Mouse (Mus musculus) megakaryocyte progenitor cell, adult 5-6 weeks (primary cell): Measurements from ENCODE around the gene Agtr1b. TPM values are rescaled to one million over a fixed set of nuclear protein-coding genes. Genes with fewer than 3 reads are reported as not detected.

ENCODE experiments used
- ATAC-seq: replicated peaks from 2 replicates; pipeline ENCODE4 v1.8.0; 2016; ENCODE audit warnings: mild to moderate bottlenecking, moderate TSS enrichment, inconsistent platforms; ENCODE audit not compliant: poor library complexity
- total RNA-seq, 2 experiments: library from RNA; stranded (forward) in 1 of 2; stranded (reverse) in 1 of 2; fragments of 157-497, 149-512 nt in 1 of 2; fragments of 200-1000 nt in 1 of 2; gene quantifications; 2 replicates each; pipeline versions ENCODE4 v1.2.3 to v1.2.4; 2015 to 2017

Agtr1b gene
- not detected in 2 replicates for total RNA-seq (2015)
- total RNA-seq (2017) = not detected in 2 replicates

DNA sequence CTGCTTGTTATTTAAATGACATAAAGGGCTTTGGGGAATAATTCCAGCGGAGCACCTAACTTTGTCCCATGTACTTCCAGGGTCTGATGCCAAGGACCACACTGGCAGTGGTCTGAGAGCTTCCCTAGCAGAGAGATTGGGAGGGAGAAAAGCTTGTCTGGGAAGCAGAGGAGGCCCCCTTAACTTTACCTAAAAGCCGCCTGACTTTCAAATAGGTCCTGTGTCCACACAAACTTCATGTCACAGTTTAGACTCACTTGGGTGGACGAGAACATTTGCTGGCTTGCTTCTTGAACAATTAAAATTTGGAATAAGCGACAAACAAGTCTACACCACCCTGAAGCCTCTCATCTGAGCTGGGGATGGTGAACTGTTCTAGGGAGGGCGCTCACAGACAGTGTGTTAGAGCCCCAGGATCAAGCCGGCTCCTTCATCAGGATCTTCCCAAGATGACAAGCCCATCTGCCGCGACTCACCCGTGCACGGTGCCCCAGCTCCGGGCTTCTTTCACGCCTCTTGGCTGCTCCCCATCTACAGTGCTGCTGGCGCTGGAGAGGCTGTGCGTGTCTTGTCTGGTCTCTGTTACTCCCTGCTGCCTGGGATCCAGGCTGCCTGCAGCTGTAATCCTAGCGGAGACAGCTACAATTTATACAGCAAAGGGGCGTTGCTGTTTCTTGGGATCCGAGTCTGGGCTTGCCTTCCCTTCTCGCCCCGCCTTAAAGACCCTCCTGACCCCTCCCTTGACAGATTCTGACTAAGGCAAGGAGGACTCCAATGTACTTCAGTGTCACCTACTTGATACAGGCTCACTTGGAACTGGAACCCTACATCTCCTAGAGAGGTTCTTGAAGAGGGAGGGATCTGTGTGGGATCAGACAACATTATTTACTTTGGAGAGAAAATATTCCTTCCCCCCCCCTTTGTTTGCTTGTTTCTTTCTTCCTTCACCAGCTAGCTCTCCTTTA lies at the start of gene Agtr1b:
TSS of gene Agtr1b (minus strand) at position 620 of the 965 bp plus-strand sequence.
- no peak for ATAC-seq

DNA sequence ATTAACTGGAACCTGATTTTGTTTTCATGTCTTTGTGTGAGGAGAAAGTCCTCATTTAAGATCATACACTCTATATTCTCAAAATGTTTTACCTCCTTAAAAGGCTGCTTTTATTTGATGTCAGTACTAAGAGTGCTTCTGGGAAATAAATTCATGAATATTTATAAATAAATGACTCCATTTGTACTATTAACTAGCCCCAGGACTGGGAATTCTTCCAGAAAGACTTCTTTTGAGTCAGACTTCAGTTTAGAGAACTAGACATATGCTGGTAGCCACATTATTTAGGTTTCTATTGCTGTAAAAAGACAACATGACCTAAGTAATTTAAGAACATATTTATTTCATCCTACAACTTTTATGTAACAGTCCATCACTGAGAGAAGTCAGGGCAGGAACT lies 13.4 kb downstream of the Agtr1b start:
- no peak for ATAC-seq

DNA sequence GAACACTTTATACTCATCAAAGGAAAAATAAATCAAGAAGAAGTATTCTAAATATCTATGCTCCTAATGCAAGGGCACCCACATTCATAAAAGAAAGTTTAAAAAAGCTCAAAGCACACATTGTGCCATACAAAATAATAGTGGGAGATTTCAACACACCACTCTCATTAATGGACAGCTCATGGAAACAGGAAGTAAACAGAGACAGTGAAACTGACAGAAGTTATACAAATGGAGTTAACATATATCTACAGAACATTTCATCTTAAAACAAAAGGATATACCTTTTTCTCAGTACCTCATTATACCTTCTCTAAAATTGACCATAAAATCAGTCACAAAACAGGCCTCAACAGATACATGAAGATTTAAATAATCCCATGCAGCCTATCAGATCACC lies 18.8 kb downstream of the Agtr1b start:
- peak; percentile 52; the same call in 1 of the 2 replicates for ATAC-seq

DNA sequence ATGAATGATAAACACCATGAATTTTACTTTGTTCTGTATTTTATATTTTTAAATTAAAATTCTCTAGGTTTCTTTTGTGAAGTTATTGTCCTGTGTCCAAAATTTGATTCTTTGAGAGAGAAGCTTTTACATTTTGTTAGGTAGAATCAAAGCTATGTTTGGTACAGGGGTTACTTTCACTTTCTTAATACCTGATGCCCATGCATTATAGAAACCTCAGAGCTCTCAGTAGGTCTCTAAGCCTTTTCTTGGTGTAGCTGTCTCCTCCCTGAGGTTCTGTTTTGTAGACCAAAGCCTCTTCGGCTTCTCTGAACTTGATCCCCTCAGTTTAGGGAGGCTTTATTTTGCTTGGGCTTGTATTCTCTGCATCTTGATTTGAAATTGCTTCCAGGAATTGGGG lies 26.6 kb downstream of the Agtr1b start:
- no peak for ATAC-seq

DNA sequence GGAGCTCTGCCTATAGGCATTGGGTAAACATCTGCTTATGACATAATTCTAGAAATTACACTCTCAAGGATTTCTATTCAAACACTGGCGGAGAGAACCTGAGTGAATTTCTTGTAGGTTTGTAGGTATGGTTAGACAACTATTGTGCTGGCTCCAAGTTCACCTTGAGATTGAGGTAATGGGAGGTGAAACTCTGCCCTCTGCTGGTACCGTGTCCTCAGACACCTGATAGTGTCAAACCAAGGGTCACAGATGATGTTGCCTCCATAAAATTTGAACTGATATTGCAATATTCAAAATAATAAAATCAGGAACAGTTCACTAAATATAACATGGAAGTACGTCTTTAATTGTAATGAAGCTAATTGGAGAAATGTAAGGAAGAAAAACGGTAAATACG lies 32.3 kb downstream of the Agtr1b start:
- ATAC-seq = peak; percentile 76

DNA sequence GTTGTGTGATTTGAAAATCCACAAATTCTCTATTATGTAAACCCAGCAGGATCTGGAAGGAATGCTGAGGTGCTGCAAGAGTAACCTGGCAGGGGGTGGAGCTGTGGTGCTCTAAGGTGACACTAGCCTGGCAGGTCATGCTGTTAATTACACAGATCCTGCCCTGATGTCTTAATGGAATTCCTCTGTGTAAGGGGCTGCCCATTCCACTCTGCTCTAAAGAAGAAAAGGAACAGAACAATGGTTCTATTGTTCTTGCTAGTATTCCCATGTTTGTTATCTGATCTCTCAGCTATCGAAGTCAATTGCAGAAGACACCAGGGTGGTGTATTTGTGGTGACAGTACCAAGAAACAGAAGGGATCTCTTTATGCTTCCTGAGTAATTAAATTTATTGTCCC lies 49.7 kb downstream of the Agtr1b start:
- ATAC-seq = no peak

DNA sequence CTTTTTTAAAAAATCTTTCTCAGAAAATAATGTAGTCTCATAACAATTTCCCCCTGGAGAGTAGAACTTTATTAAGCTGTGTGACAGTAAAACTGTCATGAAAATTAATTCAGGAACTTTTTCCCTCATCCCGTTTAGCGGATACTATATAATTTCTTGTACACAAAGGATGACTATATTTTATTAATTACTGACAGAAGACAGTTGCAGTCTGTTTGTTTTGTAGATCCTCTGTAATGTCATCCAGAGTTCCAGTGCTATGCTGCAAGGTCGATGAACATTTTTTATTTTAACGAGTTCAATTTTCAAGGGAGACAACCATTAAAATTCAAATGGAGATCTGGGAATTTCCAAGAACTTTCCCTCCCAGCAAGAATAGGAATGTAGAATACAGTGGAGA lies 57.8 kb downstream of the Agtr1b start:
- no peak for ATAC-seq

DNA sequence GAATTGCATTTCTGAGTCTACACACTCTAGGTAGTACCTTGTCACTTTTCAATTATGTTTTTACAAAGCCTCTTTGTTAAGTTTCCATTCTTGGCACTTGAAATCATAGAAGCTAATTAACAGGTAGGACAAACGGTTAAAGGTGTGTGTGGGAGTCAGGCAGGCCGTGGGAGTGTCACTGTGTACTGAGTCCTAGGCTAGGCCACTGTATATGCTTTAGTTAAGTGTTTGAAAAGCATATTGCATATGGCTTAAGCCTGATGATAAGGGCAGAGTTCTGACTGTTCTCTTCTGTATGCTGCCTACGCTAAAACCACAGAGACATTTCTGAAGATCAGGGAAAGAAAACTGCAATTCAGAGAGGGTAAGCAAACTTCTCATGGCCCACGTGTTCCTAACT lies 59.7 kb downstream of the Agtr1b start:
- no peak for ATAC-seq

DNA sequence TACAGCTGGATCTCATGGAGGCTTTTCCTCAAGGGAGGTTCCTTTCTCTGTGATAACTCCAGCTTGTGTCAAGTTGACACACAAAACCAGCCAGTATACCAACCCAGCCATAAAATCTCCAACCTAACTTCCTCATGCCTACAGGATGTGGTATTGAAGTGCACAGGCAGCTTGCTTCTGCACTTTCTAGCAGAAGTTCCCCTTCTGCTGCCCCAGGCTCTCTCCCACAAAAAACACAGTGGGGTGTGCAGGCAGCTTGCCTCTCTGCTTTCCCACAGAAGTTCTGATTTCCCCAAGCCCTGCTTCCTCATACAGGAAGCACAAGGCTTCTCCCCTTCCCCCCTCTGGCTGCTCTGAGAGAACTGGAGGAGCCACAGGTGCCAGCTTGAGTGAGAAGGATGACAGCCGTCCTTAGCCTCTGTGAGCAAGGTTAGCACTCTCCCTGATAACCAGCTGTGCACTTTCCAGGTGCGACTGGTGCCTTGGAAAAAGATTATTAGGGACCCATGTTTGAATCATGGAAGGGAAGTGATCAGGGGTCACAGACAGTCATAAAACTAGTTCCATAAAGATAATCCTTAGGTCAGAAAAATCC lies 62.1 kb downstream of the Agtr1b start:
- peak; percentile 100 for ATAC-seq

DNA sequence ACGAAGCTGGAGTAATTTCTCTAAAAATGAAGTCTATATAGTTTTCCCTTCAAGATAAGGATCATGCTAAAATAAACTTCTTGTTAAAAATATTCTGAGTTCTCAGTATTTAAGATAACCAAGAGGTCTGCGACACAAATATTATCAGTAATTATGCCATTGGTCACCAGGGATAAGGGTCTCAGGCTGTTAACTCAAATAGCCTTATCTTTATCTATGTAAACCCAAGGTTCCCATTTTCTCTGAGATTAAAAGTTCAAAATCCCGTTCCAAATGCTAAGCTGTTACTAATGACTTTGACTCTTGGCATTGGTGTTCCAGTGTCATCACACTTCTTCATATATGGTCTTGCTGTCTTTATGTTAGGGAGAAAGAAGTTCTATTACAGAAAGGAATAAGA lies 71.4 kb downstream of the Agtr1b start:
- ATAC-seq = no peak

DNA sequence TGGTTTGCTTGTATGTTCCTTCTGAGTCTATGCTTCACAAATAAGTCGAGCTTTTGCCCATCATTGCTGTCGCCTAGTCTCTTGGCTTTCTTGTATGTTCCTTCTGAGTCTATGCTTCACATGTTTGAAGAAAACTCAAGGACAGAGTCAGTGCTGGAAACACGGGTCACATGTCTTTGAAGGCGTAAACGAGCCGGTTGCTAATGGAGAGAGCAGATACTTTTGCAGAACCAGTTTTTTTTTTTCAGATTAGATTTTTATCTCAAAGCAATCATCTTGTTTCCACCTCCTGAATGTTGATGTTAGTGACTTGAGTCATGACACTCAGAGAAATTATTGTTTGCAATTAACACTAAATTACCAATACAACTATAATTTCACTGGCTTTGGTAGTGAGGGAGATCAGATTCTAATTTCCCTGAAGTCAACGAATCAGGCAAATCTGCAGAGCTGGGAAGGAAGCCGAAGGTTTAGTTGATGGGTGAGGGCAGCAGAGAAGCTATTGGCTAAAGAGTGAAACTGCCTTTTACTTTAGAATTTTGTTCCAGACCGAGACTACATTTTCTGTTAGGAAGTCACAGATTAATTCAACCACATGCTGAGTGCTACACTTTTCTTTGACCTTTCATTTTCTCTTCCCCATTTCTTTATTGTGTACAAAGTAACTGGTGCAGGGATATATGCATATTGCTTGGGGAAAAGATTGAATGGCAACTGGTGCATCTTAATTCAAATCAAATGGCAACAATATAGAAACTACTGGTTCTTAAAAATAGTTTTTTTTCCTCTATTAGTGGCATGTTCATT lies 72.2 kb downstream of the Agtr1b start:
- ATAC-seq = peak; percentile 57; the same call in 1 of the 2 replicates

DNA sequence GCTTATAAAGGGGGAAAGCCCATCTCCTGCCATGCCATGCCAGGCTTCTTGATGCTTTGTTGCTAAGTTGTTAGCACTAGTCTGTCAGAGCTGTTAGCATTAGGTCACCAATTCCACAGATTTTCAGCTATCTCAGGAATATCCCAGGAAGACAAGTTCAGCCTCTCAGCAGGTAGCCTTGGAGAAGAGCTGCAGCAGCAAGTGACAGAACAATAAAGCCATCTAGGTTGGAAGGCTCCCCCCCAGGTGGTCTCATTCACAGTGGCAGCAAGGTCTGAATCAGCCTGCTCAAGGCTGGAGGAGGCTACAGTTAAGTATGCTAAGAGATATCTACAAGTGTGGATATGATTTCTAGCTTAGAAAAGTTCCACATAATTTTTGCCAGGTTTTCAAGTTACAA lies 75.6 kb downstream of the Agtr1b start:
- ATAC-seq = no peak

DNA sequence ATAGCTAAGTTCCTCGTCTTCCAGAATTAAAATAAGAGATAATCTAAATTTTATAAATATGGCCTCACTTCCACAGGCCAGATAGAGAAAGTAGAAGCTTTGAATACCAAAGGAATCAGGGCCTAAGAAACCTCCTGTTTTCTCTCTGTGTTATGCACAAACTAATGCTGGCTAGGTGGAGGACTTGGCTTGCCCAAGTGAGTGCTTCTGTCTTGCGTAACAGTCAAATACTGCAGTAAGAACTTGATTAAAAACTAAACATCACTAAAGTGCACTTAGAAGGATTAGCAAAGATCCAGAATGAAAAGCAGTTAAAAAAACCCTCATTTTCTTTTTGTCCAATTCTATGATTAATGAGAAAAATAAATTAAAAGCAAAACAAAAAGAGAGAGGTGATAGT lies 78.2 kb downstream of the Agtr1b start:
- no peak for ATAC-seq

DNA sequence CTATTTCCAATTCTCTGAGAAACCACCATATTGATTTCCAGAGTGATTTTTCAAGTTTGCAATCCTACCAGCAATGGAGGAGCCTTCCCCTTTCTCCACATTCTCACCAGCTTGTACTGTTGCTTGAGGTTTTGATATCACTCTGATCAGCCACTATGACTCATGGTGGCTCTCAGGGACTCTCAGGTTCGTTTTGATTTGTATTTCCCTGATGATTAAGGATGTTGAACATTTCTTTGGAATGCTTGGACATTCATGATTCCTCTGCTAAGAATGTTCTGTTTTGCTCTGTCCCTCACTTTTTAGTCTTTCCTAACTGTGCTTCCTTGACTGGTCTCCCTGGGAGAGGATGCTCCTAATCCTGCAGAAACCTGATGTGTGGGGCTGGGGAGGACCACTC lies 85.2 kb downstream of the Agtr1b start:
- no peak for ATAC-seq

DNA sequence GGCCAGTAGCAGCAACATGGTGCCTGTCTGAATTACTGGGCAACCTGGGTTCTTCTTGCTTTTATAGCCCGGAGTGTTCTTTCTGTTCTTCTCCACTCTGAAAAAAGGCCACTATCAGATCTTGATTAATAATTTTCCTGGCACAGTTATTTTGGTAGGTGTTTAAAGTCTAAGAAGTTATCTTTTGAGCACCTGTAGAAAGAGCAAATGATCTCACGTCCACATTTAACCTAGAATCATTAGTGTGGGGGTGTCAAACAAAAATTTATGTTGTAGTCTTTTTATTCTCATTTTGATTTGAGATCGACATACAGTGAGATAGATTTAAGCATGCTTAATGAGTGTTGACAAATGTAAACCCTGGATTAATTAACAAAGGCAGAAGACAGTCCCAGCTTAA lies 91.3 kb downstream of the Agtr1b start, which contains the start of gene Cpb1:
TSS of gene Cpb1 (minus strand) at position 101 of the 400 bp plus-strand sequence.
- no peak for ATAC-seq

Other genes with a start within 250 kb of the Agtr1b start
- gene Gyg, start 211.9 kb downstream of the Agtr1b start, total RNA-seq (2015) = 156 and 166 TPM in 2 replicates
- gene Gyg, start 211.9 kb downstream of the Agtr1b start, total RNA-seq (2017) = 42.3 and 48.5 TPM in 2 replicates
- 123 and 129 TPM in 2 replicates for gene Cpa3, start 125.0 kb downstream of the Agtr1b start, total RNA-seq (2015)
- gene Cpa3, start 125.0 kb downstream of the Agtr1b start, total RNA-seq (2017) = 45.9 and 47.2 TPM in 2 replicates
- gene Cpb1, start 91.4 kb downstream of the Agtr1b start, total RNA-seq (2015) = not detected in 2 replicates
- gene Cpb1, start 91.4 kb downstream of the Agtr1b start, total RNA-seq (2017) = not detected in 2 replicates